Mouse (Mus musculus) stomach, postnatal 0 days (tissue): ENCODE results near the gene Xlr5a.
"Not testable (repeated sequence)": the region's sequence is repeated elsewhere in the genome, so short reads cannot be mapped to it uniquely, and the experiment has no call there.

Experiments
- CTCF ChIP-seq: IDR thresholded peaks from 2 replicates; pipeline ENCODE4 v1.5.1; 2016; ENCODE audit warnings: antibody characterized with exemption, low read depth, mild to moderate bottlenecking, moderate library complexity
- EP300 ChIP-seq: optimal IDR thresholded peaks from 2 replicates; pipeline ENCODE3; 2016; ENCODE audit warnings: antibody characterized with exemption

DNA sequence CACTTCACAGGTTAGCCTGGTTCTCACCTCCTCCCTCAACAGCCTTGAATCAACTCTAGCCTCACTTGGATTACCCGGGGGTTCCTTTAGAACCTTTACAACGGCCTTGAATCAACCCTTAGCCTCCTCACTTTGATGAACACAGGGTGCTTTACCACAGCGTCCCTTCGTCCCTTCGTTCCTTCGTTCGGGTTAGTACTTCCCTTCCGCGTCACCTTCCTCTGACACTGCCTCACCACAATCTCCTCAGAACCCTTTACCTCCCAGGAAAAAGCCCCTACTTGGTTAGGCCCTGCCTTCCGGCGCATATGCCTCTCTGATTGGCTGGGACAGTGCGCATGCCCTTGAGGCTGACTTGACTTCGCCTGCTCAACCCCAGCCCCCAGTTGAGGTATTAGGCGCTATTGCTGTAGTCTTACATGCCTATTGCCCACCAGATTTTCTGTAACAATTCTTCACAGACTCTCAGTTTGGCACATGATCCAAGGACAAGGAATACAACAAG, 49.9 kb downstream of the Xlr5a start, which contains the start of gene Xlr4c:
- not testable (repeated sequence) for TF ChIP-seq CTCF, EP300
